Mouse (Mus musculus): ENCODE data around the gene Fcer1g.
"Not testable (repeated sequence)": the region's sequence is repeated elsewhere in the genome, so short reads cannot be mapped to it uniquely, and the experiment has no call there.

The Fcer1g gene

GRCm38 (mm10) chr1:171241952-171242351 is 7.8 kb upstream of the Fcer1g start:
- not testable (repeated sequence) for DNase-seq (ENCODE audit: low spot score)

GRCm38 (mm10) chr1:171240911-171241310 is 6.7 kb upstream of the Fcer1g start:
- no peak for DNase-seq (ENCODE audit: low spot score)

- no peak for DNase-seq (ENCODE audit: low spot score)
These were observed 6.0 kb upstream of the Fcer1g start for GRCm38 (mm10) chr1:171239992-171240744.

GRCm38 (mm10) chr1:171238463-171238862 is 4.3 kb upstream of the Fcer1g start:
- no peak for DNase-seq (ENCODE audit: low spot score)

GRCm38 (mm10) chr1:171237438-171237837 is 3.3 kb upstream of the Fcer1g start:
- no peak for DNase-seq (ENCODE audit: low spot score)

GRCm38 (mm10) chr1:171235791-171236190 is 1.6 kb upstream of the Fcer1g start:
- no peak for DNase-seq (ENCODE audit: low spot score)

- no peak for DNase-seq (ENCODE audit: low spot score)
These were observed 373 bp upstream of the Fcer1g start for GRCm38 (mm10) chr1:171234538-171234937.

GRCm38 (mm10) chr1:171232800-171233730 is 1.1 kb downstream of the Fcer1g start:
- DNase-seq (ENCODE audit: low spot score): no peak

GRCm38 (mm10) chr1:171232348-171232747 is 1.8 kb downstream of the Fcer1g start:
- DNase-seq (ENCODE audit: low spot score): no peak

GRCm38 (mm10) chr1:171231844-171232243 is 2.3 kb downstream of the Fcer1g start:
- no peak for DNase-seq (ENCODE audit: low spot score)

GRCm38 (mm10) chr1:171230215-171230614 is 4.0 kb downstream of the Fcer1g start:
- no peak for DNase-seq (ENCODE audit: low spot score)

- no peak for DNase-seq (ENCODE audit: low spot score)
These were observed 4.4 kb downstream of the Fcer1g start for GRCm38 (mm10) chr1:171229750-171230149.

GRCm38 (mm10) chr1:171227879-171228278 is 6.3 kb downstream of the Fcer1g start:
- DNase-seq (ENCODE audit: low spot score): no peak

- no peak for DNase-seq (ENCODE audit: low spot score)
These were observed 7.4 kb downstream of the Fcer1g start for GRCm38 (mm10) chr1:171226780-171227179.

GRCm38 (mm10) chr1:171224857-171225256 is 9.3 kb downstream of the Fcer1g start, which contains the start of gene Apoa2:
Gene Apoa2 (plus strand): TSS chr1:171225054.
- DNase-seq (ENCODE audit: low spot score): no peak

- no peak for DNase-seq (ENCODE audit: low spot score)
These were observed 10.4 kb downstream of the Fcer1g start for GRCm38 (mm10) chr1:171223796-171224195.

- DNase-seq (ENCODE audit: low spot score): no peak
These were observed 11.0 kb downstream of the Fcer1g start for GRCm38 (mm10) chr1:171223168-171223567.

GRCm38 (mm10) chr1:171222238-171223155 is 11.7 kb downstream of the Fcer1g start, which contains the start of gene Tomm40l:
Gene Tomm40l (minus strand): TSS chr1:171222514.
- DNase-seq (ENCODE audit: low spot score): peak; percentile 98

- DNase-seq (ENCODE audit: low spot score): no peak
These were observed 12.6 kb downstream of the Fcer1g start for GRCm38 (mm10) chr1:171221281-171222193.

GRCm38 (mm10) chr1:171220871-171221270 is 13.3 kb downstream of the Fcer1g start:
- peak; percentile 86 for DNase-seq (ENCODE audit: low spot score)
